Mouse (Mus musculus) embryo, embryonic 11.5 days (tissue): ENCODE results near the gene Prnp.

ENCODE experiments used
- DNase-seq: peaks from one replicate; pipeline ENCODE4 v3.0.0-alpha.2; 2012; ENCODE audit warnings: low read depth, low spot score

Gene Prnp

DNA sequence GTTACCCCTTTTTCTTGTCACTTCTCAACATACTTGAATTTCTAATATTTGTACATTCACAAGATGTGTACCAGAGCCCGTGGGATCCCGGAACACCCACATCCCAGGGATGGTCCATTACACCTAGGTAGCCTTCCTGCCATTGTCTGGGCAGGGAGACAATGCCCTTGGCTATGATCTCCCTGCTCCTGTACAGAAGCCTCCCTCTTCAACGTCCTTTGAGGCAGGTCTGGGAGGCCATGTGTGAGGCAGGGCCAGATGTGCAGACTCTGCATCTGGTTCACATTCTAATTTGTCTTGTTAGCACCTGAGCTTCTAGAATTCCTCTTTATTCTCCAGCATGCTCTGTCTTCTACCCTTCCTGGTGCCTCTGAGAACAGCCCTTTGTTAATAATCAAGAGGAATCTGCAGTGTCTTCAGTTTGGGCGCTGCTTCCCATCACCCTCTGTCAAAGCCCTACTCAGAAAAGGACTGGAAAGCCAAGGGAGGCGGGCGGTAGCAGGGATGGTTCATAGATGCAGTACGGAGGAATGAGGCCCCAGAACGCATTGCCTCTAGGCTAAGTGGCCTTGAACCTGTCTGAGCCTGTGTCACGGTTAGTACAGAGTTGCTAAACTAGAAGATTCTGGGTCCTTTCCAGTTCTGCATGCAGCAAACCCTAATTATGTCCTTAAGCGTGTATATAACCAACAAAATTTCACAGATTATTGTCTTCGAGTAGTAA lies 39.4 kb downstream of the Prnp start:
- DNase-seq: no peak

DNA sequence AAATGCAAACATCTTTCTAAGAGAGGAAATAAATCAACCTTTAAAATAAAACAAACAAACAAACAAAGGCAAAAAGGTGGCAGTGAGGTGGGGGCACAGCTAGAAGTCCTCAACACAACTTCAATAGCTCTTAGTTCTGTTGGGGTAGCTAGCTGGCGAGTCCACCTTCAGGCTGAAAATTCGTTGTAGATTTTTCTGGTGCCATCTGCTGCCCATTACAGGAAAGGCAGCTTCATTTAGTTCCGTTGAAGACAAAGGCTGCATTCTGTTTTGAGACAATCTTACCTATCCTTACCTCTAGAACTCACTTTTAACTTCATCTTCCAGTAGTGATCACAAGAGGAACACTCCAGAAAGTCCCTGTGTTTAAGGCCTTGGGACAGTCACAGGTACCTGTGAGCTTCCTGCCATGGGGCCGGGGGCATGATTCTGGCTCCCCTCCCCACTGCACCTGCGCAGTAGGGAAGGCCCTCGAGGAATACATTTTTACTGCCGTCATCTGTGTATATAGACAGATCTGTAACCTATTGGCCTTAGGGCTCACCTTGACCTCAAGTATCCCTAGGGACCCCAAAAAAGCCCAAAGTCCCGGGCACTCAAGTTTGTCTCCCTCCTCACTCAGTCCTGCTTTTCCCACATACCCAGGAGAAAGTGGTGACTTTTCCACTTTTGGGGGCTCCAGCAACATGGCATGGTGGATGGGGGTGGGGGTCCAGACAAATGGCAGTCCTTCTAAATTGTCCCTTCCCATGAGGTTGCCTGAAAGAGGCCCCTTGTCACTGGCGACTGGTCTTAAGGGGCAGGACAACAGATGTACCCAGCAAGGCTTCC lies 40.3 kb downstream of the Prnp start:
- peak; percentile 46 for DNase-seq

DNA sequence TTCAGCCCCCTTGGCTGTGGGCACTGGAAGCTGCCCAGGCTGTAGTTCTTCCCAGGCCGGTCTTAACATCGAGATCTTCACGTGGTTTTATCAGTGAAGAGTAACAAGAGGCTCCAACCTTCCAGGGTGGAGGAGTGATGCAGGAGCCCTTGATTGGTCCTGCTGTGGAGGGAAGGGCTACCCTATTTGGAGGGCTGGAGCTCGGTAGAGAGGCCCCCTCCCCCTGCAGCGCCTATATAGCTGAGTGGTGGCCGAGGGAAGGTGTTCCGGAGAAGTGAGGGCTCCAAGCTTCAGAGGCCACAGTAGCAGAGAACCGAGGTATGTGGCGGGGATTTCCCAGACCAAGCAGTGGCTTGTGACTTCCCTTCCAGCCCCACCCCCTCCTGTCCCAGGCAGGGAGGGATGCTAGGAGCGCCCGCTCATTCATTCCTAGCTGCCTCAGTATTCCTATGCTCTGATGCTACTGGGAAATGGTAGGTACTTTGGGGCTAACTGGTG lies 40.9 kb downstream of the Prnp start, which contains the start of gene Prnd:
Gene Prnd (plus strand): TSS at position 264 of the 498 bp plus-strand sequence.
- no peak for DNase-seq

DNA sequence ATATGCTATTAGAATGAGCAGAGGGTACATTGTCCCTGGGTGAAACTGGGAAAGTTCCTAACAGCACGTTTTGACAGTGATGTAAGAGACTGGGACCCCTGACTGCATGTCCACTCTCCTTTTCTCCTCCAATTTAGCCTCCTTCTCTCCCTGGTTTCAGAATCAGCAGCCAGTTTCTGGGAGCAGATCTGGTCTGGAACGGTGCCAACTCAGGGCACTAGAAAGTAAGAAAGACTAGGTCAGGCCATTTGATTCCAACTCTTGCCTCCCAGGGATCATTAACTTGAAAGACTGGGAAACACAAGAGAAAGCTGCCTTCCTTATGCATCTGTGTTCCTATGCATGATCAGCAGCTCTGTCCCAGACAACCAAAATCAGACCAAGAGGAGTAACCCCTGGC lies 42.7 kb downstream of the Prnp start:
- no peak for DNase-seq

DNA sequence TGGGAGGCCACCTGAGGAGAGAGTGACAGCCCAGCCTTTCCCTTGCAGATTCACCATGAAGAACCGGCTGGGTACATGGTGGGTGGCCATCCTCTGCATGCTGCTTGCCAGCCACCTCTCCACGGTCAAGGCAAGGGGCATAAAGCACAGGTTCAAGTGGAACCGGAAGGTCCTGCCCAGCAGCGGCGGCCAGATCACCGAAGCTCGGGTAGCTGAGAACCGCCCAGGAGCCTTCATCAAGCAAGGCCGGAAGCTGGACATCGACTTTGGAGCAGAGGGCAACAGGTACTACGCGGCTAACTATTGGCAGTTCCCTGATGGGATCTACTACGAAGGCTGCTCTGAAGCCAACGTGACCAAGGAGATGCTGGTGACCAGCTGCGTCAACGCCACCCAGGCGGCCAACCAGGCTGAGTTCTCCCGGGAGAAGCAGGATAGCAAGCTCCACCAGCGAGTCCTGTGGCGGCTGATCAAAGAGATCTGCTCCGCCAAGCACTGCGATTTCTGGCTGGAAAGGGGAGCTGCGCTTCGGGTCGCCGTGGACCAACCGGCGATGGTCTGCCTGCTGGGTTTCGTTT lies 43.3 kb downstream of the Prnp start:
- DNase-seq: no peak

DNA sequence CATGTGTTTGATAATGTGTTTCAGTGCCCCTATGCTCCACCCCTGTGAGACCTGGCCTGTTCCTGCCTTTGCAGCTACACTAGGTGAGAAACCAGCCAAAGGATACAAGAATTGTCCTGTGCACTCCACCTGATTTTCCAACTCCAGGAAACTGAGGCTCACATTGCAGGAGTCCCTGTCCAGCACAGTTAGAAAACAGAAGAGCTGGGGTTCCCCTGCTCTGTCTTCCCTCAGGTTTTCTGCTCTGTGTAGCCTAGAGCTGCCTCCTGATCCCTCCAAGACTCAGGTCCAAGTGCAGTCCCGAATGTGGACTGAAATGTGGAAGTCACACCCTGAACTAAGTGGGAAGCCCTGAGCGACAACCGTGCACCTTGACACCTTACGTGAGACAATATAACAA lies 44.0 kb downstream of the Prnp start:
- DNase-seq: no peak

DNA sequence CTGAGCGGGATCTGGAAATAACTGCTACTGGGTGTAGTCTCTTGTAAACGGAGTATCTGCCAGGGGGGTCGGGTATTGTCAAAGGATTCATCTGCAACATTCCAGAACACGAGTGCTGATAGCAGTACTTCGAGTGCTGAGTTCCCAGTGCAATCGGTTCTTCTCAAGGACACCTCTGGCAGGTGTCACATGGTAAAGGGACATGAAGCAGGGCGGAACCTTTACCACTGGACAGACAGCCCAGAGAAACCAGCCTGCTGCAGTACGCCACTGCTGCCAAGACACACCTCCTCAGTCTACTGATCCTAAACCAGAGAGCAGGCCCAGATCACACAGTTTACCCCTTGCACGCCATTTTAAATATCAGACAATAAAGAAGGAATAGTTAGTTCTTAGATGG lies 45.1 kb downstream of the Prnp start:
- DNase-seq: no peak

DNA sequence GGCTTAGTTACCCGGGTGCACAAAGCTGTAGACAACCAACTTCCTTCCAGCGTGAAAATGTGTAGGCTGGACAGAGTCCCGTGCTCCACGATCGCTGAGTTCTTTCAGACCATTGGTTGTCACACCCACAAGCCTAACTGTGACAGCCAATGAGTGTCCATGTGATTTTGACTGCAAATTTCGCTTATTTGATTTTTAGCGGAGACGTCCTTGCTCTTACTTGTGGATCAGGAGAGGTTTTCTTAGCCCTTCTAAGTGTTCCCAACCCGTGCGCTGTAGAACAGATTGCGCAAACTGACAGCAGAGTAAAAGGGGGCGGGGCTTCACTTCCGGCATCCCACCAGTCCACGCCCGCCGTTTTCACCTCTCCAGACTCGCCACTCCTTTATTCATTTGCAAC lies 45.5 kb downstream of the Prnp start:
- DNase-seq: no peak

DNA sequence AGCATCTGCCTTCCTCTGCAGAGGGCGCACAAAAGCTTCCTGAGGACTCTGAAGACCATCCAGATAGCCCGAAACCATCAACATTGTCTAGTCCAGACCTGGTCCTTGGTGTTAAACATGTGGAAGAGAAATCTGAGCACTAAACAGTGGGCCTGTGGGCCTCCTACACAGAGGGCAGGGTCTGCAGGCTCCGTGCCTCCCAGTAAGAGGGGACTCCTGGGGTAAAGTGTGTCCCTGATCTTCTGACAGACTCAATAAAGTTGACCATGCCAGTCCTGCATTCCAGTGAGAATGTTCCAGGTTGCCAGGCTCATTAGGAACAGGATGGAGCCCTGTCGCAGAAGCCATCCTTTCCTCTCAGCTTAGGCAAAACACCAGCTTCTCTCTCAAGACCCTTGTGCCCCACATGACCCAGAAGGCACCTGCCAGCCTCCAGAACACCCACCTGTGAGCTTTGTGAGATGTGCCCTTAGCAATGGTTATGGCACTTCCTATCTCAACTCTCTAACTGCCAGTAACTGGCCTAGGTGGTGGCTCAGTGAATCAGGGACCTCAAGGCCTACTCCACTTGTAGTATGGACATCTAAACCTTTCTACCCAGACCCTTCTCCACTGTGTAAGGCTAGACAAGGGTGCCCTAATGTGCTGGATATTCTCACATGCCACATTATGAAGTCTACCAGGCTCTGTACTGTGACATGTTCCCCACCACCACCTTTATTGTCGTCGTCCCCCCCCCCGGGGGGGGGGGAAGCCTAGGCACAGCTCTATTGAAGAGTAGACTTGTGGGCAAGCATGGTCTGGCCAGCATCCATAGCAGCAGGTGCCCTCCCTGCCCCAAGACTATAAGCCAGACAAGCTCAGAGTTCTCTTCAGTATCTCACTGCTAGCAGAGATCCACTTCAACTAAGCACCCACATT lies 46.9 kb downstream of the Prnp start:
- no peak for DNase-seq

DNA sequence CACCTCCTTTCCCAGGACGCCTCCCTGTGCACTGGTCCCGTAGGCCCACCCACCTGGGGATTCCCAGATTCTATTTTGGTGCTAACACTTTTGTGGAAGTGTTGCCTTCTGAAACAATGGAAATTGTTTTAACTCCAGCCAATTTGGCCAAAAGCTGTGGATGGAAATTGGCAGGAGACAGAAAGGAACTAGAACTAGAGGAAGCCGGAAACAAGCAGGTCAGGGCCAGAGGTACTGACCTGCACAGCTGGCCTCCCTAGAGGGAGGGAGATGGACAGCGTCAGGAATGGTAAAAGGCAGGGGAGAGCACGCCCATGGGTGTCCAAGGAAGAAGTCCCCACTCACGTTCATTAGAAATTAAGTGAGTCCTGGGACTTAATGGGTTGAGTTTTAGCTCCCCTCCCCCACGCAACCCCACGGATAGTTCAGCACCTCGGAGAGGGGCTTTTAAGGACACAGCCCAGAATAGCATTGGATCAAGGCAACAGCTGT lies 48.0 kb downstream of the Prnp start:
- no peak for DNase-seq

DNA sequence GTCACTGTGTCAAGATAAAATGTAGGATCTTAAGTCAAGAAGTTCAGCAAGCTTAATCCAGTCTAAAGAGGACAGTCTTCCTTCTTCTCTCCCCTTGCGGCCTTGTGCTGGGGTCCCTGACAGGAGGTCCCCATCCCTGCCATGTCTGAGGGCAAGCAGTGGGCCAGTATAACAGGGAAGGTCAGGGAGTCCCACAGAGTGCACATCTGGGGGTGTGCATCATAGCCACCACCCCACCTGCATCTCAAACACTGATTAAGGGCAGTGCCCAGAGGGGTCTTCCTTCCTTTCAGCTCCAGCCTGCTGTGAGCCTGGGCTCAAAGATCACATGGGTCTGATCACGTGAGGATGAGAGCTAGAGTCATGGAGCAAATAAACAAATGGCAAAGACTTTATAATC lies 51.9 kb downstream of the Prnp start:
- DNase-seq: no peak

DNA sequence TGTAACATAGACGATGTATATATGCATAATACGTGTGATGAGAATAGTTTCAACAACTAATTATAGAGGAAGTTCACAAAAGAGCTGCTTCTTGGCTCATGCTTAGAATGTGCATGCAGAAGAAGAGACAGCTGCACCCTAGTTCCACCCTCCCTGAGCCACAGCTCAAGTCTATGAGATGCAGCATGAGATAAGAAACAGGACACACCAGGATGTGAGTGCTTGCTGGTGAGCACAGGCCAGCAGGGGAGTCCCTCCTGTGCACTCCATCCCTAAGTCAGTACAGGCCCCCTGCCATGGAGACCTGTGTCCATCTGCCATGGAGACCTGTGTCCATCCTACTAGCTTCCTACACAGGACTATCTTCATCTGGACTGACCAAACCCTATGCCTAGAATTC lies 60.9 kb downstream of the Prnp start:
- no peak for DNase-seq

DNA sequence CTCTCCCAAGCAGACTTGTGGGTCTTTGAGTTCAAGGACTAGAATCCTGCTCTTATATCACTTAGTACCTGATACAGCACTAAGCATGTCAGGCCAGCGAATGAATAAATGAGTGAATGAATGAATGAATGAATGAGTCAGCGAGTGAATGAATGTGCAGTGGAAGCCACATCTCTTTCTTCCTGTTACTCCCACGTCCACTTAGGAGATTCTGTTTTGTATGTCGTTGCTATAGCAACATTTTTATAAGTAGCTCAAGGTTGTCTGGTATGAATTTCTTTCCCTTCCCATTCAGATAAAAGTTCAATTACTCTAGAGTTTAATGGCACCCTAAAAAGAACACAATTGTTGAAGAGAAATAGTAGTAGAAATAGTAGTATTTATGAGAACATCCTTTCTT lies 61.4 kb downstream of the Prnp start:
- DNase-seq: no peak

DNA sequence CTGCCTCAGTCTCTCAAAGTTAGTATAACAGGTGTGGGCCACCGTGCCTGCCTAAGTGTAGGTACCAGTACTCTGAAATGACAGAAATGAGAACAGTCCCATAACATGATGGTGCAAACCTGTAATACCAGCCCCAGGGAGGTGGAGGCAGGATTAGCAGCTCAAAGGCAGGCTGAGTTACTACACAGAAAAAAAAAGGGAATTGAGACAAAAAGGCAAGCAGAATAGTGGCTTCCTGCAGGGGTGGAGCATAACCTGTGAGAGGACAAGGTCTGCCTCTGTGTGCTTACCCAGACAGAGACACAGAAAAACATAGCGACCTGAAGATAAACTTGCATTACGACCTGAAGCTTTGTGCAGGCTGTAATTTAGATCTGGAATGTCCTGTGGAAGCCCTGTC lies 66.9 kb downstream of the Prnp start:
- DNase-seq: no peak

DNA sequence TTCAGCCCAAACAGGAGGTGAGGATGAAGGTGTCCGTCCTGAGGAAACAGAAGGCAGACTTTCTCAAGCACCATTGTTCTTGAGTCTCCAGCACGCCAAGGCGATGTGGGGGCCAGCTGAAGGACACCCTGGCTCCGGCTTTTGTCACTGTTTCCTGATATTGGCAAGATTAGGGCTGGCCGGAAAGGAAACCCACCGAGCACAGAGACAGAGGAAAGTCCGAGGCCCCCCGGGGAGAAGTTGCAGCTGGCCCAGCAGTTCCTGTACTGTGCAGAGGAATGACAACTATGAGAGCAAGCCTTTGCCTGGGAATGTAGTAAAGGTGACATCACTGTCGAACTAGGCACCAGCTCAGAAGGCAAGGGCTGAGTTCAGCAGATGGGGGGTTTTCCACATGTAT lies 71.1 kb downstream of the Prnp start:
- DNase-seq: no peak

DNA sequence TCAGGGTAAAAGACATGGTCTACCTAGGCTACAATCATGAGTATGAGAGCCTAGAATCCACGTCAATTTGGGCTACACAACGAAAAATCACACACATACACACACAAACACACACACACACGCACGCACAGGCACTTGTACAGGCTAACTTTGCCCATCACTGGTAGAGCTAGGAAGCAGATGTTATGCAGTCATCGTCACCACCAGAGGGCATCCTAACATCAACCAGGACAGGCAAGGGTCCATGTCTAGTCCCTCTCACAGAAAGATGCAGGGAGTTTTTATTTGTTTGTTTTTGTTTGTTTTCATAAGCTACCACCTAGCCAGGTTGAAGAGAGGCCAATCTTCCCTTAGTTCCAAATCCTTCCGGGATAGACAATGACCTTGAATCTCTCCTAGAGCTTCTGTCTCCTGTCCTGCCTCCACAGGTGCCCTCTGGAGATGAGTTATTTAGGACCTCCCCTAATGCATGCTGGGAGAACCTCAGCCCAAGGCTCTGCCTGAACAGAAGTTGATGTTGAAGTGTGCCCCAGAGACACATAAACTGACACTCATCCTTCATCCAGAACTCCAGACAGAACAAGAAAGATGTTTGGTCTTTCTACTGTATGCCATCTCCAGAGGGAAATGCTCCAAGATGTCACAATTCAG lies 72.9 kb downstream of the Prnp start:
- peak; percentile 54 for DNase-seq

DNA sequence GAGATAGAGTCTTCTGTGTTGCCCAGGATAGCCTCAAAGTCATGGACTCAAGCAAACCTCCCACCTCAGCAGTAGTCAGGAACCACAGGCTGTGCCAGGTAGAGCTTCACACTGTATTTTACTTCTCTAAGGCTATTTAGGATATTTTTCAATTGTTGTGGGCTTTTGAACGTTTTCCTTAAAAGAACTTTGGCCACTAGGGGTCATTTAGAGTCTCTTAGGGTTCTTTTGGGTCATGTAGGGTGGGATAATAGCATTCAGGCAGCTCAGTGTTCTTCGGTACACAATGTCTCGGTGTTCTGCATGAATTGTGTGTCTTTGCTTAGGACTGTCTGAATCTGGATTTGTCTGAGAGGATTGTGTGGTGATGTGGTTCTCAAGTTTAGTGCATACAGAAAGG lies 78.2 kb downstream of the Prnp start:
- no peak for DNase-seq
